Mouse (Mus musculus) MEL (cell line): Measurements from ENCODE around the gene Olfr860. TPM values are rescaled to one million over a fixed set of nuclear protein-coding genes. Genes with fewer than 3 reads are reported as not detected.

ENCODE experiments used
- DNase-seq: peaks from one replicate; pipeline ENCODE4 v3.0.0; 2011; ENCODE audit warnings: low read depth, low spot score
- H3K27ac ChIP-seq: 2 replicates; pipeline ENCODE4 v1.5.1; 2012; ENCODE audit warnings: low read depth, mild to moderate bottlenecking, control low read depth, low read length, moderate library complexity; ENCODE audit not compliant: control insufficient read depth
- H3K27me3 ChIP-seq, 2 experiments: fragments of 150-350 bp in 1 of 2; sonication (generic) in 1 of 2; 2 replicates each; pipeline ENCODE4 v1.6.1; 2012; ENCODE audit warnings: low read length in 2 of 2, mild to moderate bottlenecking in 2 of 2, improper control_type of control experiment in 1 of 2, moderate library complexity in 1 of 2; ENCODE audit not compliant: insufficient read depth in 2 of 2, control insufficient read depth in 1 of 2
- H3K36me3 ChIP-seq, 2 experiments: 2 replicates each; pipeline ENCODE4 v1.6.1; 2012 to 2014; ENCODE audit warnings: low read length in 2 of 2, improper control_type of control experiment in 1 of 2, inconsistent platforms in 1 of 2, mild to moderate bottlenecking in 1 of 2; ENCODE audit not compliant: insufficient read depth in 2 of 2, control insufficient read depth in 1 of 2
- H3K4me1 ChIP-seq, 2 experiments: fragments of 150-350 bp in 1 of 2; sonication (generic) in 1 of 2; 2 replicates each; pipeline ENCODE4 v1.6.1; 2012; ENCODE audit warnings: low read length in 2 of 2, improper control_type of control experiment in 1 of 2, mild to moderate bottlenecking in 1 of 2; ENCODE audit not compliant: insufficient read depth in 2 of 2, control insufficient read depth in 1 of 2
- H3K4me3 ChIP-seq, 2 experiments: fragments of 150-350 bp in 1 of 2; sonication (generic) in 1 of 2; 2 replicates each; pipeline ENCODE4 v1.5.1; 2012; ENCODE audit warnings: low read depth in 2 of 2, low read length in 2 of 2, mild to moderate bottlenecking in 2 of 2, moderate library complexity in 2 of 2, control low read depth in 1 of 2, improper control_type of control experiment in 1 of 2; ENCODE audit not compliant: control insufficient read depth in 1 of 2, insufficient read depth in 1 of 2
- H3K79me2 ChIP-seq: 2 replicates; pipeline ENCODE4 v1.6.1; 2012; ENCODE audit warnings: mild to moderate bottlenecking, low read length, moderate library complexity; ENCODE audit not compliant: control insufficient read depth, poor library complexity, insufficient read depth
- H3K9ac ChIP-seq: 2 replicates; pipeline ENCODE4 v1.6.1; 2012; ENCODE audit warnings: low read depth, mild to moderate bottlenecking, control low read depth, low read length, moderate library complexity; ENCODE audit not compliant: control insufficient read depth, poor library complexity, severe bottlenecking
- H3K9me3 ChIP-seq: fragments of 150-350 bp; sonication (generic); replicated peaks from 2 replicates; pipeline ENCODE4 v1.6.1; 2012; ENCODE audit warnings: mild to moderate bottlenecking, low read length, improper control_type of control experiment, moderate library complexity; ENCODE audit not compliant: insufficient read depth
- CHD1 ChIP-seq: IDR thresholded peaks from 2 replicates; pipeline ENCODE4 v1.6.1; 2012; ENCODE audit warnings: low read depth, mild to moderate bottlenecking, inconsistent platforms, low read length, improper control_type of control experiment
- CTCF ChIP-seq, 3 experiments: IDR thresholded peaks in 2 of 3; conservative IDR thresholded peaks in 1 of 3; 2 replicates each; pipeline ENCODE4 v1.5.1; 2011 to 2012; ENCODE audit warnings: low read length in 3 of 3, low read depth in 2 of 3, mild to moderate bottlenecking in 2 of 3, improper control_type of control experiment in 1 of 3, inconsistent platforms in 1 of 3, mixed read lengths in 1 of 3, moderate library complexity in 1 of 3; ENCODE audit not compliant: control insufficient read depth in 1 of 3, insufficient read depth in 1 of 3, poor library complexity in 1 of 3, severe bottlenecking in 1 of 3
- EP300 ChIP-seq, 2 experiments: IDR thresholded peaks; 2 replicates each; pipeline ENCODE4 v1.6.1; 2011; ENCODE audit warnings: improper control_type of control experiment in 2 of 2, low read length in 2 of 2, low read depth in 1 of 2, mild to moderate bottlenecking in 1 of 2
- GABPA ChIP-seq: IDR thresholded peaks from 2 replicates; pipeline ENCODE4 v1.6.1; 2012; ENCODE audit warnings: low read depth, mild to moderate bottlenecking, inconsistent platforms, low read length, improper control_type of control experiment, moderate library complexity
- GATA1 ChIP-seq: IDR thresholded peaks from 2 replicates; pipeline ENCODE4 v1.6.1; 2011; ENCODE audit warnings: low read depth, low read length, improper control_type of control experiment
- JUND ChIP-seq: IDR thresholded peaks from 2 replicates; pipeline ENCODE4 v1.6.1; 2011; ENCODE audit warnings: low read depth, mild to moderate bottlenecking, improper control_type of control experiment, low read length
- KAT2A ChIP-seq: conservative IDR thresholded peaks from 2 replicates; pipeline ENCODE4 v1.6.1; 2012; ENCODE audit warnings: low read depth, low read length, improper control_type of control experiment, inconsistent platforms
- SMC3 ChIP-seq: IDR thresholded peaks from 2 replicates; pipeline ENCODE4 v1.6.1; 2011; ENCODE audit warnings: low read depth, low read length, improper control_type of control experiment
- TBP ChIP-seq: IDR thresholded peaks from 2 replicates; pipeline ENCODE4 v1.8.0; 2011; ENCODE audit warnings: low read depth, low read length, improper control_type of control experiment
- TCF12 ChIP-seq: IDR thresholded peaks from 2 replicates; pipeline ENCODE4 v1.6.1; 2014; ENCODE audit warnings: low read depth, mild to moderate bottlenecking, inconsistent platforms, low read length, improper control_type of control experiment, moderate library complexity
- ZC3H11A ChIP-seq: IDR thresholded peaks from 2 replicates; pipeline ENCODE4 v1.6.1; 2012; ENCODE audit warnings: low read depth, mild to moderate bottlenecking, inconsistent platforms, low read length, improper control_type of control experiment
- ZNF384 ChIP-seq: IDR thresholded peaks from 2 replicates; pipeline ENCODE4 v1.6.1; 2012; ENCODE audit warnings: low read depth, mild to moderate bottlenecking, inconsistent platforms, low read length, improper control_type of control experiment
- polyA plus RNA-seq, 2 experiments: library from polyadenylated mRNA; stranded (reverse) in 1 of 2; unstranded in 1 of 2; fragments of >175 nt in 1 of 2; fragments of >200 nt in 1 of 2; gene quantifications; 2 replicates each; pipeline versions ENCODE4 v1.2.1 to v1.2.4; 2012; ENCODE audit warnings: low replicate concordance in 2 of 2, low read depth in 1 of 2; ENCODE audit not compliant: insufficient read length in 2 of 2, insufficient read depth in 1 of 2, missing spikeins in 1 of 2
- total RNA-seq: library from RNA; depleted of rRNA; stranded (reverse); fragments of 300-350 nt; gene quantifications from 2 replicates; pipeline ENCODE4 v1.2.3, GENCODE M21; 2012; rRNA removed

Gene Olfr860
- total and polyA plus RNA-seq, 3 experiments, result not detected

- Histone ChIP-seq H3K36me3 (no peaks in the 10 kb centered on the region), H3K27ac (no peak overlapping the region), H3K79me2 (no peaks in the 10 kb centered on the region), H3K9me3 (no peaks in the 10 kb centered on the region)
- TF ChIP-seq ZC3H11A (no peak), GABPA (no peak), JUND (no peak), SMC3 (no peak), TCF12 (peak; percentile 50; the same call in 1 of the 2 replicates), EP300 (IDR thresholded peaks at IDR 0.05; ENCODE audit: low read depth in 1 of 2, low read length in 2 of 2) (peak; percentile 51 to 57; a peak in 2 of 4 replicates), GATA1 (0 out of 2 replicates have a peak, but pooled peaks have one; percentile 11), CTCF (IDR thresholded peaks at IDR 0.05 in 2 of 3, conservative IDR thresholded peaks at IDR 0.05 in 1 of 3; ENCODE audit: control insufficient read depth in 1 of 3, insufficient read depth in 1 of 3, low read depth in 2 of 3, low read length in 3 of 3, poor library complexity in 1 of 3, severe bottlenecking in 1 of 3) (no peak), ZNF384 (peak; percentile 40; the same call in 1 of the 2 replicates), CHD1 (no peak), TBP (no peak), KAT2A (no peak)
- TF ChIP-seq, all 39 proteins: peak for 4
- H3K4me1 ChIP-seq, result no peaks in the 10 kb centered on the region
- H3K27me3 ChIP-seq, result no peaks in the 10 kb centered on the region
- no peak overlapping the region for H3K9ac ChIP-seq
- no peak overlapping the region for H3K4me3 ChIP-seq
- peak; percentile 48 for DNase-seq
These were observed 46.5 kb downstream of the Olfr860 start for GRCm38 (mm10) chr9:19803000-19803399.

Other genes with a start within 250 kb of the Olfr860 start
- gene Zfp317, start 227.6 kb downstream of the Olfr860 start, total RNA-seq, result 60.7 and 67.9 TPM in 2 replicates
- 10 to 100 TPM in 1 of 2 experiments, not detected in 1; 41.2 TPM for gene Zfp317, start 227.6 kb downstream of the Olfr860 start, polyA plus RNA-seq
- not detected in 2 replicates for gene Olfr857, start 140.3 kb downstream of the Olfr860 start, total RNA-seq
- not detected for gene Olfr857, start 140.3 kb downstream of the Olfr860 start, polyA plus RNA-seq
- not detected in 2 replicates for gene Olfr58, start 69.5 kb downstream of the Olfr860 start, total RNA-seq
- gene Olfr58, start 69.5 kb downstream of the Olfr860 start, polyA plus RNA-seq, result under 1 TPM in 1 of 2 experiments, not detected in 1; 0.10 TPM
- gene Olfr859, start 44.8 kb downstream of the Olfr860 start, total RNA-seq, result under 0.01 TPM in 1 of 2 replicates, not detected in the other
- gene Olfr859, start 44.8 kb downstream of the Olfr860 start, polyA plus RNA-seq, result not detected
- gene Olfr862, start 38.3 kb upstream of the Olfr860 start, total RNA-seq, result not detected in 2 replicates
- not detected for gene Olfr862, start 38.3 kb upstream of the Olfr860 start, polyA plus RNA-seq
- 0.26 and 0.39 TPM in 2 replicates for gene Olfr77, start 67.1 kb upstream of the Olfr860 start, total RNA-seq
- under 1 TPM in 1 of 2 experiments, not detected in 1; 0.03 TPM for gene Olfr77, start 67.1 kb upstream of the Olfr860 start, polyA plus RNA-seq
- not detected in 2 replicates for gene Olfr866, start 178.3 kb upstream of the Olfr860 start, total RNA-seq
- not detected for gene Olfr866, start 178.3 kb upstream of the Olfr860 start, polyA plus RNA-seq
- not detected in 2 replicates for gene Olfr867, start 207.8 kb upstream of the Olfr860 start, total RNA-seq
- not detected for gene Olfr867, start 207.8 kb upstream of the Olfr860 start, polyA plus RNA-seq
- not detected in 2 replicates for gene Olfr868, start 248.9 kb upstream of the Olfr860 start, total RNA-seq
- gene Olfr868, start 248.9 kb upstream of the Olfr860 start, polyA plus RNA-seq, result not detected